Mouse (Mus musculus) large intestine, adult 2 months (tissue): ENCODE results near the gene Gpr180. TPM values are rescaled to one million over a fixed set of nuclear protein-coding genes. Genes with fewer than 3 reads are reported as not detected.
"Not testable (repeated sequence)": the region's sequence is repeated elsewhere in the genome, so short reads cannot be mapped to it uniquely, and the experiment has no call there.

Source experiments
- DNase-seq: peaks from one replicate; pipeline ENCODE4 v3.0.0-alpha.2; 2012; ENCODE audit warnings: low read depth, low spot score
- WGBS: fragments of 180-500 bp; shearing (Covaris S2); methylation state at CpG from one replicate; pipeline ENCODE4 v1.1.7; 2018; 5-methylcytosine and 5-hydroxymethylcytosine counted together
- polyA plus RNA-seq: library from polyadenylated mRNA; depleted of rRNA; stranded (reverse); fragments of >200 nt; gene quantifications from 2 replicates; pipeline ENCODE4 v1.2.3, GENCODE M21; 2012

The Gpr180 gene
- polyA plus RNA-seq, 1 experiment, result 21.2 TPM

DNA sequence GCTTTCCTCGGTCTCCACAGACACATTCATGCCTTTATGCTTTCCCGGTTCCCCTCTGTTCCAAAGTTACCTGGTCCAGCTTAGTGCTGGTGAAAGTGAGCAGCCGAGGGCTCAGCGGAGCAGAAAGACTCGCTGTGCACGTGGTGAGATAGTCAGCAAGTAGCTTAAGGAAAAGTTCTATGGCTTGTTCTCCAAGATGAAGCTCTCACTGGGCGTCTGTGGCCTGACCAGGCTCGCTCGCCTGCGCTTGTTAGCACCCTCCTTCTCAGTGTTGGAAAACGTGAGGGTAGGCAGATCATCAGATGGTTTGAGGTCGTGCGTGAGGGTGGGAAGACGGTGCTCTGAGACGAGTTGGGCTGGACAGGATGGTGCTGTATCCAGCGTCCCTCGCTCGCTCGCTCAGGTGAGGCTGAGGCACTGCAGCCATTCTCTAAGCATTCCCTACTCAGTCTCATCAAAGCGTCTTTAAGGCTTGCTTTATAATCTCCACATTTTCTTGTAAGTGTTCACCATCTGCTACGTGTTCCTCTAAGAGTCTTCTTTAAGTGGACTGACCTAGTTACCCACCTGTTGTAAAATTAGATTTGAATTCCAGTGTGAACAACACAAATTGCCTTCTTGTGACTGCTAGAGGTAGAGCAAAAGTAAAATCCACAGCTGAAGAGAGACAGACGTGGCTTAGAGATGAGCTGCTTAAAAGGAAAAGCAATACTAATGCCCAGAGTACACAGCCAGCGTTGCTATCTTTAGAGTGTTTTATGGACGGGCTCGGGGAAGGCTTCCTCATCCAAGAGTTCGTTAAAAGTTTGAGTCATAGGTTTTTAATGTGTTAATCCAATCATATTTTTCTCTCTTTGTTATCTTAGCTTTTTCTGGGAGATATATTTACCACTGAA is 13.9 kb downstream of the Gpr180 start:
- no peak for DNase-seq
- WGBS, result 68% methylated on average over 26 of the region's 26 CpGs

GRCm38 (mm10) chr14:118151651-118152293 is 14.8 kb downstream of the Gpr180 start:
- no peak for DNase-seq
- 53% methylated on average over 5 of the region's 5 CpGs for WGBS

DNA sequence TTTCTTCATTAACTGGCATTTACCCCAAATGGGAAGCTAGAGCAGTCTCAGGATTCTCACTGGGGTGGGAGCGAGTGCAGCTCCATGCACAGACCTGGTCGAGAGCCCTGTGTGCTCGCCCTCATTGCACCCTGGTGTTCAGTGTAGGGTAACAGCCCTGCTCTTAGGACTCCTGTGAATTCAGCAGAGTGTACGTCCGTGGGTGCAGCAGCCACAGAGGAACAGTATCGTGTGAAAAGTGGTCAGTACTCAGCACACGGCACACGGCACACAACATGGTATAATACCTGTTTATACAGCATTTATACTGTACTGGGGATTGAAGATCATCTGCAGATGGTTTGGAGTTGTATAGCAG is 15.3 kb downstream of the Gpr180 start:
- WGBS, result 92% methylated on average over 8 of the region's 8 CpGs
- DNase-seq, result no peak

- DNase-seq, result not testable (repeated sequence)
- 94% methylated on average over 16 of the region's 16 CpGs for WGBS
These were observed 19.1 kb downstream of the Gpr180 start for GRCm38 (mm10) chr14:118156056-118156455.

- 83% methylated on average over 10 of the region's 10 CpGs for WGBS
- no peak for DNase-seq
These were observed 19.8 kb downstream of the Gpr180 start for GRCm38 (mm10) chr14:118156740-118157139.

DNA sequence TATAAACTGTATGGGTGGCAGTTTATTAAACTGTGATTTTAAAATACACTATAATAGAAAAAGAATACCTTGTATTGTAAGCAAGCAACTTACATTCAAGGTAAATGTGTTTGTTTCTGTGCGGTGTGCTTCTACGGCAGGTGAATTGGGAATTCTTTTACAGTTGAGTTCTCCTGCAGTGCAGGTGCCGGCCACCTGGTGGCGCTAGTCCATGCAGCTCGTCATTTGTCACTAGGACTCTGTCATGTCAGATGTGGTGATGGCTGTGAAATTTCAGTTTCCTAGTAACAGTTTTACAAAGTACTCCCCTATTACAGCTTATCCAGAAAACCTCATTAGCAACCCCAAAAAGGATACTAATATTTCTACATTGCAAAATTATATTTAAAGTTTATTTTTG is 20.2 kb downstream of the Gpr180 start:
- no peak for DNase-seq
- WGBS, result 22% methylated on average over 5 of the region's 5 CpGs

GRCm38 (mm10) chr14:118161751-118162150 is 24.8 kb downstream of the Gpr180 start:
- 69% methylated on average over 3 of the region's 3 CpGs for WGBS
- no peak for DNase-seq

- WGBS, result 88% methylated on average over 14 of the region's 14 CpGs
These were observed 25.7 kb downstream of the Gpr180 start for GRCm38 (mm10) chr14:118162640-118163039.

GRCm38 (mm10) chr14:118168776-118169175 is 31.8 kb downstream of the Gpr180 start:
- DNase-seq, result no peak
- WGBS, result 97% methylated on average over 4 of the region's 4 CpGs

More at GRCm38 (mm10) chr14:118162640-118163039, 25.7 kb downstream of the Gpr180 start:
- DNase-seq, result no peak

DNA sequence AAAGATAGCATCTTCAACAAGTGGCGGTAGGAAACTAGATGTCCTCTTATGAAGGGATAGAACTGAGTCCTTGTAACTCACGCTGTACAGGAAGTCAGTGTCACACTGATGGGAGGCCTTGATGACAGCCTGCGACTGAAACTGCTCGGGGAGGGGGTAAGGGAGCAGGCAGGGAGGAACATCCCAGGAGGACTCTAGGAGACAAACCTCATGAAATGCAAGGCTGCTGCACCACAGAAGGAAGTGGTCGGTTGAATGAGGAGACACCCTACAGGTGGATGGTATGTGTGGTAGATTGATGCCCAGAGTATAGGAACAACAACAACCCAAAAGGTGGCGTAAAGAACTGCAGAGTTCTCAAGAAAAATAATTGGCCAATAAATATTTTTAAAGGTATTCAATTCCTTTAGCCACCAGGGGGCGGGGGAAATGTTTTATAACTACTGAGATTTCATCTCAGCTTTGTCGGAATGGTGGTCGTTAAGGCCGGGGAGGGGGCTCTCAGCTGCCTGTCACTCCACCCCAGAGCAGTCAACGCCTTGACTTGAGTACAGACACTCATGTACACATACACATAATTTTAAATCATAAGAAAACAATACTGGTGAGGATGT is 36.7 kb downstream of the Gpr180 start:
- 73% methylated on average over 11 of the region's 11 CpGs for WGBS
- no peak for DNase-seq

DNA sequence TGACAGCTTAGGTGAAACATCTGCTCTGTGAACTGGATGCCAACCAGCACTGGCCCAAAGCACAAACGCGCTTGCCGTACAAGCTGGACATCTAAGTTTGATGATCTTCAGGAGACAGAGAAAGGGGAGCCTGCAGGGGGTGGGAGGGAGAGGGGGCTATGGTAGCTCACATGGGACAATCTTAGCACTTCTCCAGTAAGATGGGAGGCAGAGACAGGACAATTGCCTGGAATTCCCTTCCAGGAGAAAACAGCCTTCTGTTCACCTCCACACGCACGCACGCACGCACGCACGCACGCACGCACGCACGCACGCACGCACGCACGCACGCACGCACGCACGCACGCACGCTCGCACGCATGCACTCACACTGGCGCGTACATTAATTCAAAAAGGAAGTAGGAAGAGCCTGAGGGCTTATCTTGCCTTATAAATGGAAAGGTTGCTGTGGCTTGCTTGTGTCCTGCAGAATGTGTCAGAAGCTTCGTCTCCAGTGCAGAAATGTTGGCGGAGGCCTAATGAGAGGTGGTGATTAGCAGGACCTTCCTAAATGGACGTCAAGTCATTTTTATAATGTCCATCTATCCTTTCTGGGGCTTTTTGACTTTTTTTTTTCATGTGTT is 38.2 kb downstream of the Gpr180 start:
- 83% methylated on average over 30 of the region's 30 CpGs for WGBS

GRCm38 (mm10) chr14:118175694-118176085 is 38.7 kb downstream of the Gpr180 start:
- 45% methylated on average over 12 of the region's 12 CpGs for WGBS
- DNase-seq, result no peak

More for the DNA sequence above, 38.2 kb downstream of the Gpr180 start:
- no peak for DNase-seq

DNA sequence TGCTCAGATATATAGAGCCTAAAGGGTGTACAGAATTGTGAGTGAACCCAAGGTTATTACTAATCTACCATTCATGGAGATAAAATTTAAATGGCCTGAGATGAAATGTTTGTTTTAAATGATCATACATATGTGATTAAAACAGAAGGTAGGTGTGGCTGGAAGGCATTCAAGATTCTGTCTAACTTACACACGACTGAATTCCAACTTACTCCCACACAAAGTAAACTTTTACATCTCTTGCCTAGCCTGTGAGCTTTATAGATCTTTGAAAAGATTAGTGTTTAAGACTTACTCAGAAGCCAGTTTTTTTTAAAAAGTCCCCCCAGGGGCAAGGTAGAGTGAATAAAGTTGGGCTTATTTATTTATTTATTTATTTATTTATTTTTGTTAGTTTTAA is 42.3 kb downstream of the Gpr180 start:
- WGBS, result 10% methylated on average over 1 of the region's 1 CpGs
- no peak for DNase-seq

DNA sequence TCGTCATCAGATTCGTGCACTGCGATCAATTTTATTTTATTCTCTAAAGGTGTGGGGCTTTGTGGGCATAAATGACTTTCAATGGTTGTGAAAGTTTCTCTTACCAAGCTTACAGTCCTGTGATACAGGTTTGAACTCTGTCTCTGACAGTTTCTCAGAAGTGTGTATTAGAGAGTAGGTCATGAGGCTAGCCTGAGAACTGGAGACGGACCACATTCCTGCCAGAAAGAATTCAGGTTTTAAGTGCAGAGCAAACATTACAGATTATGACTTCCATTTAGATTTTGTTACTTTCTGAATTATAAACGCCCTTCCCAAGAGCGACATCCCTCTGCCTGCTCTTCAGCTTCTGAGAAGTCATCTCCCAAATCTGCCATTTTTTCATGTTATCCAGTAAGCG is 42.7 kb downstream of the Gpr180 start:
- 31% methylated on average over 7 of the region's 7 CpGs for WGBS
- DNase-seq, result no peak

GRCm38 (mm10) chr14:118180117-118180557 is 43.2 kb downstream of the Gpr180 start:
- DNase-seq, result peak; percentile 68
- WGBS, result under 1% methylated on average over 20 of the region's 20 CpGs

GRCm38 (mm10) chr14:118180711-118181177 is 43.8 kb downstream of the Gpr180 start:
- 6% methylated on average over 10 of the region's 10 CpGs for WGBS

GRCm38 (mm10) chr14:118191442-118191841 is 54.5 kb downstream of the Gpr180 start:
- DNase-seq, result no peak
- 77% methylated on average over 9 of the region's 9 CpGs for WGBS

More at GRCm38 (mm10) chr14:118180711-118181177, 43.8 kb downstream of the Gpr180 start:
- peak; percentile 35 for DNase-seq

GRCm38 (mm10) chr14:118193001-118193628 is 56.2 kb downstream of the Gpr180 start:
- DNase-seq, result no peak
- WGBS, result 67% methylated on average over 10 of the region's 10 CpGs

DNA sequence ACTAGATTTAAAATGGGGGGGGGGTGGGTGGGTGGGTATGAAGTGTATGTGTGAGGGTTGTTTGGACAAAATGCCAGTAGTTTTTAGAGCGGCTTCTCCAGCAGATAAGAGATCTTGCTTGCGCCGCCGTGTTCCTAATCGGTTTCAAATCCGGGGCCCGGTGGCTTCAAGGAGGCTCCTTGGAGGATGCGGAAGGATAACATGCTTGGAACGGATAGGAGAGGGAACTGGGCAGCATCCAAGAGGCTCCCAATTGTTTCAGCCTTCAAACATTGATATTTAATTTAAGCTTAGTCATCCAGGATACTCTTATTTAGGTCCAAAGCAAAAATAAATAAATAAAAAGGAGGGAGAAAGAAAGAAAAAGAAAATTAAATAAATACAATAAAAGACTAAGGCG is 56.7 kb downstream of the Gpr180 start:
- 67% methylated on average over 10 of the region's 10 CpGs for WGBS
- no peak for DNase-seq
